Mouse (Mus musculus) urinary bladder, postnatal 0 days (tissue): ENCODE results near the gene Zfp503. TPM values are rescaled to one million over a fixed set of nuclear protein-coding genes. Genes with fewer than 3 reads are reported as not detected.

Source experiments
- microRNA-seq: library from miRNA; unstranded; fragments of <30 nt; microRNA quantifications from one replicate; pipeline ENCODE4, GENCODE M21; 2016
- polyA plus RNA-seq: library from polyadenylated mRNA; unstranded; fragments of >200 nt; fragmentation: Nextera tagmentation; extraction: Ambion mirVana; gene quantifications from 2 replicates; pipeline ENCODE4 v1.2.1, GENCODE M21; 2015

Zfp503 gene
- 10.7 and 11.0 TPM in 2 replicates for polyA plus RNA-seq

DNA sequence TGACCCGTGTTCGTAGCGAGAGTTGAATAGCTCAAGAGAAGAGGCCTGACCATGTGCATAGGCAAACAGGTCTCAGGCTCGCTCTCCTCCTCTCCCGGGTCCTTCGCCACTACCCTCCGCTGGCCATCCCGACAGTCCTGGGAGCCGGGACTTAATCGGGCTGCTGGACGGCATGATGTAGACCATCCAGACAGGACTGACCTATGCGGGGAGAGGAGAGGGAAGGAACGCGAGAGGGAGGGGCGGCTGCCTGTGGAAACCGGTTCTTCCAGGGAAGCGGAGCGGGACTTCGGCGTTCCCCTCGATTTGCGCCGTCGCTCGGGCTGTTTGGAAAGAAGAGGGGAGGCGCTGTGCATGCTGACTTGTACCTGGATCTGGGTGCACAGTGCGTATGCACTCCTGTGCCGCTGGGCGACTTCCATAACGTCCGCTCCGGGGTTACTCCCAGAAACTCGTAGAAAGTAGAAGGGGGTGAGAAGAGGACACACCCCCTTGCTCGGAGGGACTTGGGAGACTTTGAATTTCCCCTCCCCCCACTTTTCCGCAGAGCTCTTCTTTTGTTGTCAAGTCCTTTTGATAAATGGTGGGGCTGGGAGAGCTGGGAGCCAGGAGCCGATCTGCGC is at the start of gene Zfp503:
Gene Zfp503, minus strand, starts transcription at position 311 of the 623 bp plus-strand sequence.

DNA sequence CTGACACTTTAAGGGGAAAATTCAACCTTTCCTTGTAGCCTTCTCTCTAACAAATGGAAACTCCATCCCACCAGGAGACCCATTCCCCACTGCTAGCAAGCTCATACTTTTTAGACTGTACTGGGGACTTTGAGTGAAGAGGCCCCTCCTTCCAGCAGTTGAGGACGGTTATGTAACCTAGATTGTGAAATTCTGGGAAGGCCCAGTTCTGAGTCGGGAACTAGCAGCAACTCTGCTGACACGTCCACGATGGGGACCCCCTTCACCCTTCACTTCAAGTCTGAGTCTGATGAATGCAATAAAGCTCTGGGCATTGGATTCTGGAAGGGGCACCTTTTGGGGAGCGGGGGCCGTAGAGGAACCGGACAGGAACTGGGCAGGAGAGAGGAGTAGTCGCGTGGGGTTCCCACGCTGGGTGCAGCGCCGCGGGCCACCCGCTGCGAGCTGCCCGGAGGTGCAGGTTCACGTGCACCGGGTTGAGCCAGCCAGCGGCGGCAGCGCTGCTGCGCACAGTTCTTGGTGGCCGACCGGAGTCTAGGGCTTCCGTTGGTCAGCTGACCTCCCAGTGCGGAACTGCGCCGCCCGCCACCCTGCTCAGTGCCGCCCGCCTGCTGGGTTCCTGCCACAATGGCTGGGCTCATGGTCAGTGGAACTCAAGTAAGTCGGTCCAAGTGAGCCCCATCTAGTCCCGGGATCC is 30.0 kb upstream of the Zfp503 start, which contains the start of gene Lrmda:
Gene Lrmda, plus strand, starts transcription at position 461 of the 697 bp plus-strand sequence.

Small RNA genes lying within 50 kb of the gene (microRNA-seq; reads per million reads assigned to microRNA genes)
- not detected for gene Gm27532

Other genes starting within 250 kb of the Zfp503 start
- gene Samd8, start 239.1 kb downstream of the Zfp503 start, polyA plus RNA-seq, result 6.8 and 8.3 TPM in 2 replicates
- gene Dusp13, start 238.4 kb downstream of the Zfp503 start, polyA plus RNA-seq, result 0.33 TPM in 1 of 2 replicates, not detected in the other
- gene Vdac2, start 164.4 kb downstream of the Zfp503 start, polyA plus RNA-seq, result 285 and 313 TPM in 2 replicates
- 19.0 and 20.9 TPM in 2 replicates for gene Comtd1, start 140.6 kb downstream of the Zfp503 start, polyA plus RNA-seq
- gene Lrmda, start 30.1 kb upstream of the Zfp503 start, polyA plus RNA-seq, result 0.47 and 0.70 TPM in 2 replicates